Mouse (Mus musculus) liver, embryonic 12.5 days (tissue): Measurements from ENCODE around the gene Slc7a7. TPM values are rescaled to one million over a fixed set of nuclear protein-coding genes. Genes with fewer than 3 reads are reported as not detected.
"Not testable (repeated sequence)": the region's sequence is repeated elsewhere in the genome, so short reads cannot be mapped to it uniquely, and the experiment has no call there.

ENCODE experiments used
- ATAC-seq: fragments of 200-750 bp; cut with Nextera tagmentation; 2 replicates; pipeline ENCODE4 v1.8.0; 2017; ENCODE audit warnings: moderate number of reproducible peaks, mild to moderate bottlenecking, moderate library complexity
- H3K27ac ChIP-seq: fragments of 300-500 bp; sonication (generic); 2 replicates; pipeline ENCODE4 v1.5.1; 2016; ENCODE audit warnings: mild to moderate bottlenecking
- H3K27me3 ChIP-seq: fragments of 300-500 bp; sonication (generic); replicated peaks from 2 replicates; pipeline ENCODE4 v1.6.1; 2016; ENCODE audit warnings: mild to moderate bottlenecking, moderate library complexity
- H3K36me3 ChIP-seq: fragments of 300-500 bp; sonication (generic); 2 replicates; pipeline ENCODE4 v1.6.1; 2016; ENCODE audit warnings: mild to moderate bottlenecking, moderate library complexity
- H3K4me1 ChIP-seq: fragments of 300-500 bp; sonication (generic); 2 replicates; pipeline ENCODE4 v1.6.1; 2016
- H3K4me2 ChIP-seq: fragments of 300-500 bp; sonication (generic); 2 replicates; pipeline ENCODE4 v1.6.1; 2016; ENCODE audit warnings: mild to moderate bottlenecking, moderate library complexity
- H3K4me3 ChIP-seq: fragments of 300-500 bp; sonication (generic); 2 replicates; pipeline ENCODE4 v1.5.1; 2016; ENCODE audit warnings: mild to moderate bottlenecking, moderate library complexity
- H3K9ac ChIP-seq: fragments of 300-500 bp; sonication (generic); 2 replicates; pipeline ENCODE4 v1.6.1; 2016; ENCODE audit warnings: mild to moderate bottlenecking, moderate library complexity
- H3K9me3 ChIP-seq: fragments of 300-500 bp; sonication (generic); replicated peaks from 2 replicates; pipeline ENCODE4 v1.6.1; 2016; ENCODE audit warnings: mild to moderate bottlenecking, moderate library complexity
- WGBS: fragments of 180-500 bp; shearing (Covaris S2); methylation state at CpG from one replicate; pipeline ENCODE4 v1.1.7; 2016; ENCODE audit not compliant: insufficient replicate concordance; 5-methylcytosine and 5-hydroxymethylcytosine counted together
- polyA plus RNA-seq: library from polyadenylated mRNA; unstranded; fragments of >200 nt; fragmentation: Nextera tagmentation; extraction: Ambion mirVana; gene quantifications from 2 replicates; pipeline ENCODE4 v1.2.1, GENCODE M21; 2016

Slc7a7 gene
- polyA plus RNA-seq, 1 experiment from 2014 or later, result 8.4 TPM

GRCm38 (mm10) chr14:54360577-54361340 lies 56.8 kb downstream of the Slc7a7 start, which contains the start of gene Oxa1l:
Oxa1l (plus strand) TSS chr14:54360834.
- Histone ChIP-seq H3K4me2 (peak within 1 kb of the TSS; percentile 90), H3K27ac (peak within 1 kb of the TSS; percentile 73), H3K4me1 (peaks cover 18% of the 10 kb centered on the region), H3K9ac (peak within 1 kb of the TSS; percentile 92), H3K27me3 (no peaks in the 10 kb centered on the region), H3K36me3 (peaks cover 29% of the 10 kb centered on the region), H3K4me3 (peak within 1 kb of the TSS; percentile 92), H3K9me3 (no peaks in the 10 kb centered on the region; the same call in 1 of the 2 replicates)
- ATAC-seq, result peak; percentile 83
- under 1% methylated on average over 48 of the region's 48 CpGs for WGBS

- H3K36me3 ChIP-seq, result no peaks in the 10 kb centered on the region
- no peak overlapping the region for H3K4me3 ChIP-seq
- no peak overlapping the region for H3K9ac ChIP-seq
- no peaks in the 10 kb centered on the region; the same call in 1 of the 2 replicates for H3K9me3 ChIP-seq
- no peak for ATAC-seq
- 18% methylated on average over 1 of the region's 1 CpGs for WGBS
- H3K4me1 ChIP-seq, result no peaks in the 10 kb centered on the region
- no peak overlapping the region for H3K4me2 ChIP-seq
- H3K27ac ChIP-seq, result no peak overlapping the region
- H3K27me3 ChIP-seq, result no peaks in the 10 kb centered on the region
These were observed 63.2 kb downstream of the Slc7a7 start for GRCm38 (mm10) chr14:54354406-54354805.

- whole genome bisulfite sequencing, result 73% methylated on average over 8 of the region's 8 CpGs
These were observed 65.3 kb downstream of the Slc7a7 start for GRCm38 (mm10) chr14:54352314-54352713.

DNA sequence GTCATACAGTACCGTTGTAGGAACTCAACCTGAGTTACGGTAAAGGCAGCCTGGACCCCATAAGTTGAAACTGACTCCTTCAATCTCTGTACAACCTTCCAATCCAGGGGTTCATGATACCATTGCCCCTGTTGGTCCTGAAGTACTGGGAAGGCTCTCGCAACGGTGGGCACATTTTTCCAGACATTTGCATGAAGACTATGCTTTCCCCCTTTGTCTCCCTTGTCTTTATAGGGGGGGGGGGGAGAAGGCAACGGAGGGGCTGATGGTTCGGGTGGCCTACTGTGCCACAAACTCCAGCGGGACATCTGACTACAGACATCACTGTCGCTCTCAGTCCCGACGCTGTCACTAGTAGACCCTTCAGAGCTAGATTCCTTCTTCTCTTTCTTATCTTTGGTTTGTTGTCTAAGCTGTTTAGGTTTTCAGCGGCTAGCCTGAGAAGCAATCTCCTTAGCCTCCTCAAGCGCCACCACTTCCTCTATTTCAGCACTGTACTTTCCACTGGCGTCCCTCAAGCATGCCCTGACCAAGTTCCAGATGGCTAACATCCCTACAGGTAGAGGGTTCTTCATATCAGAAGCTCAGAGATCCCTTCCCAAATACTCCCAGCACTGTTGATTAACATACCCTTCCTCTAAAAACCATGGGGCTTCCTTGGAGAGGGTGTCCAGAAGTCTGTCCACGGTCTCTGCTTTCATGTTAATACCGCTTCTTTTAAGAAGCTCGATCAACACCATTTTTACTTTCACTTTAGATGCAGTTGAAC lies 66.6 kb downstream of the Slc7a7 start:
- not testable (repeated sequence) for H3K4me1 ChIP-seq, H3K9me3 ChIP-seq, H3K27me3 ChIP-seq, H3K36me3 ChIP-seq, H3K4me3 ChIP-seq, H3K9ac ChIP-seq, H3K4me2 ChIP-seq, ATAC-seq, H3K27ac ChIP-seq
- WGBS, result 66% methylated on average over 16 of the region's 16 CpGs

More at GRCm38 (mm10) chr14:54352314-54352713, 65.3 kb downstream of the Slc7a7 start:
- Histone ChIP-seq H3K27ac (no peak overlapping the region), H3K36me3 (no peaks in the 10 kb centered on the region), H3K4me3 (no peak overlapping the region), H3K4me1 (no peaks in the 10 kb centered on the region), H3K4me2 (no peak overlapping the region), H3K27me3 (no peaks in the 10 kb centered on the region), H3K9me3 (no peaks in the 10 kb centered on the region; the same call in 1 of the 2 replicates), H3K9ac (no peak overlapping the region)
- no peak for ATAC-seq

DNA sequence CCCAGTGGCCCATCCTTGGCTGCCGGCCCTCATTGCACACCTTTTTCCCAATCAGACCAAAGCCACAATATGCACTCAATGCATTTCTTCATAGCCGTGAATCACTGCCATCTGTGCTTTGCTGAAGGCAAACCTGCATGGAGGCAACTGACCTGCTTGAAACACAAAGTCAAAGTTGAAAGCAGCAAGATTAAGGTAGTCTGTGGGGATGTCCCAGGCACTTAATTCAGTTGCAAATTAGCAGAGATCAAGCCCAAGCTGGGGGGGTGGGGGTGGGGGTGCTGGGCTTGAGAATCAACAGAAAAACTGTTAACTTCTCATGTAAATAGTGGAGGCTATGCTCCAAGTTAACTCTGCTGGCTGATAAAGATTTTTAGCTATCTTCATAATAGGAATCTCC lies 75.8 kb downstream of the Slc7a7 start:
- H3K27ac ChIP-seq, H3K9ac ChIP-seq, H3K36me3 ChIP-seq, H3K4me2 ChIP-seq, H3K27me3 ChIP-seq, H3K9me3 ChIP-seq, ATAC-seq, H3K4me1 ChIP-seq, H3K4me3 ChIP-seq: not testable (repeated sequence)
- 29% methylated on average over 2 of the region's 2 CpGs for WGBS

DNA sequence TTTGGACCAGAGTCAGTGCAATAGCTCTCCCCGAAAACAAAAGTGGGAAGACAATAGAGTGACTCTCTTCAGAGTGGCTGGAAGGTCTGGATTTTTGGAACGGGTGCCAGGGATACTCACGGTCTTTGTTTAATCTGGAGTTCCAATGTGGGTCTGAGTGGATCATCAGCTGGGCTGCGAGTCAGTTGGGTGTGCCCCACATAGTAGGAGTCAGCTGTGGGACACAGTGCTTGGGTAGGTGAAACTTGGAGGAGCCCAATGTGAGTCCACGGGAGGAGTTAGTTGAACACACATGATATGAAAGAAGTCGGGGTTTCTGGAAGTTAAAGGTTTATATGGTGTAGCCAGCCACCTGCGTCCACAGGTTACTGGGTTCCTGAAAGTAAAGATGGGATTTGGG lies 76.7 kb downstream of the Slc7a7 start:
- Histone ChIP-seq H3K9ac (no peak overlapping the region), H3K4me1 (no peaks in the 10 kb centered on the region), H3K4me3 (no peak overlapping the region), H3K36me3 (no peaks in the 10 kb centered on the region), H3K27me3 (0 out of 2 replicates have a peak, but pooled peaks cover 7% of the 10 kb centered on the region), H3K27ac (no peak overlapping the region), H3K4me2 (no peak overlapping the region), H3K9me3 (no peaks in the 10 kb centered on the region)
- no peak for ATAC-seq
- 60% methylated on average over 7 of the region's 7 CpGs for WGBS

GRCm38 (mm10) chr14:54333452-54334189 lies 84.0 kb downstream of the Slc7a7 start:
- 53% methylated on average over 8 of the region's 8 CpGs for WGBS
- no peaks in the 10 kb centered on the region for H3K36me3 ChIP-seq
- H3K27ac ChIP-seq, result no peak overlapping the region
- 0 out of 2 replicates have a peak, but pooled peaks cover 3% of the 10 kb centered on the region for H3K4me1 ChIP-seq
- H3K4me2 ChIP-seq, result no peak overlapping the region
- H3K27me3 ChIP-seq, result no peaks in the 10 kb centered on the region; the same call in 1 of the 2 replicates
- H3K9ac ChIP-seq, result no peak overlapping the region
- H3K9me3 ChIP-seq, result no peaks in the 10 kb centered on the region
- no peak overlapping the region for H3K4me3 ChIP-seq
- no peak for ATAC-seq

DNA sequence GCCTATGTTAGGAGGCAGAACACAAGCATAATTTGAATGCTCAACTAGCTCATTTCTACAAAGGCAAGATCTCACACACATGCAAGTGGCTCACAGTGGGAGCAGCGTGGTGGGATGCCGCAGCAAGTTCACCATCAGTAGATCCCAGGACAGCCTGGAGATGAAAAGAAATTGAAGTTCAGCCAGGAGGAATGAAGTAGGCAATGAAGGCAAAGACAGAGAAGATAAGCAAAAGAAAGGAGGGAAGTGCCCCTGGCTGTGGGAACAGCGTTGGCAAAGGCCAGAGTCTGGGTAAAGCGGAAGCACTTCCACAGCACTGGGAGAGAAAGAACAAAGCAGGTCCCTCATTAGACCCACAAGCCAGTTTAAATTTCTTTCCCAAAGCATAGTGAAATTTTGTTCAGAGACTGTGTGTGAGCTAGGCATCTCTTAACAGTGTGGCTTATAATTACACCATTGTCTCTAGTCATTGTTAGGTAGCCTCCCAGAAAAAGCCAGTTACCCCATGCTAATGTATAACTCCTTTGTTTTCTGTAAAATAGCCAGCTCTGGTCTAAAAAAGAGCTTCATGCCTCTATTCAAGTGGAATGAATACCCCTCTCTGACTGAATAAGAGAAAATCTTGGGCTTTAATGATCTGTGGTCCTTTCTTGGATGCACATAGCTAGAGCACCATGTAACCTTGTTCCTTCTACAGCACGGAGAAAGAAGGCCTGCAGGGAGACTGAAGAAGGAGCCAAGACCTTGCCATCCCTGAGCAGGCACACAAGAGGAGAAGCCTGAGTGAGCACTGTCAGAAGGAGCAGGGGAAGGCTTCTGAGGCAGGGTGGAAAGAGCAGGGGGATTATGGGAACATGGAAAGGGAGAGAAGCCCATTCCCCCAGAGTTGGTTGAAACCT lies 85.2 kb downstream of the Slc7a7 start:
- 60% methylated on average over 5 of the region's 5 CpGs for WGBS

GRCm38 (mm10) chr14:54331178-54331577 lies 86.4 kb downstream of the Slc7a7 start:
- ATAC-seq, result no peak
- Histone ChIP-seq H3K4me3 (no peak overlapping the region), H3K9me3 (no peaks in the 10 kb centered on the region), H3K4me2 (no peak overlapping the region), H3K27me3 (no peaks in the 10 kb centered on the region; the same call in 1 of the 2 replicates), H3K27ac (no peak overlapping the region), H3K9ac (no peak overlapping the region), H3K4me1 (0 out of 2 replicates have a peak, but pooled peaks cover 3% of the 10 kb centered on the region), H3K36me3 (no peaks in the 10 kb centered on the region)
- 77% methylated on average over 1 of the region's 1 CpGs for WGBS

More for the DNA sequence above, 85.2 kb downstream of the Slc7a7 start:
- H3K27ac ChIP-seq, result no peak overlapping the region
- no peak overlapping the region for H3K4me2 ChIP-seq
- no peak overlapping the region for H3K9ac ChIP-seq
- H3K9me3 ChIP-seq, result no peaks in the 10 kb centered on the region
- ATAC-seq, result no peak
- H3K4me1 ChIP-seq, result 0 out of 2 replicates have a peak, but pooled peaks cover 3% of the 10 kb centered on the region
- no peaks in the 10 kb centered on the region for H3K36me3 ChIP-seq
- H3K27me3 ChIP-seq, result no peaks in the 10 kb centered on the region; the same call in 1 of the 2 replicates
- H3K4me3 ChIP-seq, result no peak overlapping the region

GRCm38 (mm10) chr14:54329201-54329600 lies 88.4 kb downstream of the Slc7a7 start:
- no peaks in the 10 kb centered on the region for H3K36me3 ChIP-seq
- ATAC-seq, result no peak
- peaks cover 3% of the 10 kb centered on the region; the same call in 1 of the 2 replicates for H3K27me3 ChIP-seq
- H3K27ac ChIP-seq, result no peak overlapping the region
- H3K9me3 ChIP-seq, result no peaks in the 10 kb centered on the region
- 30% methylated on average over 9 of the region's 9 CpGs for WGBS
- no peak overlapping the region for H3K9ac ChIP-seq
- H3K4me3 ChIP-seq, result no peak overlapping the region
- no peak overlapping the region for H3K4me2 ChIP-seq
- H3K4me1 ChIP-seq, result 0 out of 2 replicates have a peak, but pooled peaks cover 3% of the 10 kb centered on the region

GRCm38 (mm10) chr14:54328548-54328947 lies 89.0 kb downstream of the Slc7a7 start:
- H3K4me3 ChIP-seq, result no peak overlapping the region
- WGBS, result 45% methylated on average over 2 of the region's 2 CpGs
- H3K36me3 ChIP-seq, result no peaks in the 10 kb centered on the region
- H3K27me3 ChIP-seq, result peaks cover 3% of the 10 kb centered on the region; the same call in 1 of the 2 replicates
- H3K9me3 ChIP-seq, result no peaks in the 10 kb centered on the region
- no peak overlapping the region for H3K27ac ChIP-seq
- H3K4me2 ChIP-seq, result no peak overlapping the region
- no peak overlapping the region for H3K9ac ChIP-seq
- no peak for ATAC-seq
- H3K4me1 ChIP-seq, result 0 out of 2 replicates have a peak, but pooled peaks cover 3% of the 10 kb centered on the region
